Mouse (Mus musculus): ENCODE results near the gene Gm20388.

Gm20388 gene

DNA sequence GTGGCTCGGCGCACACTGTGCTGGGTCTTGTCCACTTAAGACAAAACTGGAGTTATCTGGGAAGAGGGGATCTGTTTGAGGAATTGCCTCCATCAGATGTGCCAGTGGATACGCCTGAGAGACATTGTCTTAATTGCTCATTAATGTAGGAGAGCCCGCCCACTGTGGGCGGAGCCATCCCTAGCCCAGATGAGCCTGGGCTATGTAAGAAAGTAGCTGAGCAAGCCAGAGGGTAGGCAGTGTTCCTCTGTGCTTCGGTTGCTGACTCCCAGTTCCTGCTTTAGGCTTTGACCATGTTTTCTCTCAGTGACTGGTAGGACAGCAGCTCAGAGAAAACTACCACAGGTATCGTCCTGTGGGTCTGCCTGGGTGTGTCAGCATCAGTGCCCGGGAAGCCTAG, 2923.8 kb downstream of the Gm20388 start:
- no peak for DNase-seq

DNA sequence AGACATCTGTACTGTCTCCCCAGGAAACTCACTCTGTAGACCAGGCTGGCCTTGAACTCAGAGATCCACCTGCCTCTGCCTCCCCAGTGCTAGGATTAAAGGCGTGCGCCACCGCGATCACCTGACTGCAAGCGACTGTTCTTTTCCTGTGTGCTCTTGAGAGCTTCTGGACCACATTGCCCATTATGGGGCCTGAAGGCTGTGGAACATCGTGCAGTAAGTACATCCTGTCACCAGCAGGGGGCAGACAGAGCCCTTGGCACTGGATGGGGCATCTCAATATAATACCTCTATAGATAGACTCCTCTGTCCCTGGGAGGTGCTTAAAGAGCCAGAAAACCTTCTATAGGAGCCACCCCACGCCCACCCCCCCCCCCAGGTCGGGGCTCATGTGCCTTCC, 2924.3 kb downstream of the Gm20388 start:
- peak; percentile 80 for DNase-seq

DNA sequence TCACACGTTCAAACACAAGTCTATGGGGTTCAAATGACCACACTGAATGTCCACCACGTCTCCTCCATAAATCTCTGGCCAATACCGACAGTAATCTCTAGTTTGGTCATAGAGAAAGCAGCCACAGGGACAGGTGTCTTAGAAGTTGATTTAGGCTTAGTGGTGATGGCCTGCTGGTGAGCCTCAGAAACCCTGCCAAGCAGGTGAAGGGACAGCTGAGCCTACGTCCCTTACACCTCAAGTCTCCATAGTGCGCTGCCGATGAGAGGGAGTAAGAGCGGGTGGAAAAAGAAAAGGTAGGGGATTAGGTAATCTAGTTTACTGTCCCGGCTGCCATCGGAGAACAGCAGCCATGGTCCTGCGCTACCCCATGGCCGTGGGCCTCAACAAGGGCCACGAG, 2925.6 kb downstream of the Gm20388 start:
- no peak for DNase-seq

DNA sequence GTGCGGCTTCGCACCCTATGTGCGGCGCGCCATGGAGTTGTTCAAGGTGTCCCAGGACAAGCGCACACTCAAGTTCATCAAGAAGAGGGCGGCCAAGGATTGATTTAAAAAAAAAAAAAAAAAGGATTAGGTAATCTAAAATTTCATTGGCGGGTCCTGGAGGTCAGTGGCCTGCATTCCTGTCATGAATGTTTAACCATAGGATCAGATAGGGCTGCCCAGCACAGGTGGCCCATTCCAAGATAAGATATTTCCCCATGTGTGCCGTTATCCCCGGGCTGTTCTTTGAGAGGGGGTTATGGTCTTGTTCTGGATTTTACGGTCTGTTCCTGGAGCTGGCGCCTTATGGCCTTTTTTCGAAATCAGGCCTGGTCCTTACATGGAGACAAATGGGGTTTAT, 2926.1 kb downstream of the Gm20388 start:
- no peak for DNase-seq

DNA sequence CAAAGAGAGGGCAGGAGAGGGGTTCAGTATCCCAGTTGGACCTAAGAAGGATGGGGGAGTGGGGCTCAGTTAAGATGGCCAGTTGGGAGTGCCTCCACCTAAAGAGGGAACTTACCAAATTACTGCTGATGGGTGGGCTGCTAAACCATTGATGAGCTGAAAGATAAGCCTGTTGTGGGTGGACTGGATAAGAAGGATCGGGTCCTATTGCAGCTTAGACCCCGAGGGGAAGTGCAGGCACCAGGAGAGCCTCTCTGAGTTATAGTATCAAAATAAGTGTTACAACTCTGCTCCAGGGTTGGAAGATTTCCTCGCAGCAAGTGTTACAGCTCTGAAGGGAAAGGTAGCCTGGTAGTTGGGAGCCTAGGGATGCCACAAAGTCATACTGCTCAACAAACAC, 2933.5 kb downstream of the Gm20388 start:
- DNase-seq: no peak

DNA sequence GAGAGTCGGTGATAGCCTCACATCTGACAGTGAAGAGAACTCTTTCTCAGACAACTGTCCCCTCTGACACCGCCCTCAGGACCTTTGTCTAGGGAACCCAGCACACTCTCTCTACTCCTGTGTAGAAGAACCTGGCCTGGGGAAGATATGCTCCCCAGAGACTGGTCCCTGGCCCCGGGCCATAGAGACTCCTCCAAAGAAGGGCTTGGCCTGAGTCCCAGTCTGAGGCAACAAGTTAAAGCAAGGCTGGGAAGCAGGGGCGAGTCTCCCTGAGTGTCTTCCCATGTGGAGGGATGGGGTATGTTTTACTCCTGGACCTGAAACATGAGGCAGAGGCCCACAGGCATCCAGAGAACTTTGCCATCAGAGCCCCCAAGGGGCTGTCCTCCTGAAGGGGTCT, 2935.0 kb downstream of the Gm20388 start:
- DNase-seq: peak; percentile 15

DNA sequence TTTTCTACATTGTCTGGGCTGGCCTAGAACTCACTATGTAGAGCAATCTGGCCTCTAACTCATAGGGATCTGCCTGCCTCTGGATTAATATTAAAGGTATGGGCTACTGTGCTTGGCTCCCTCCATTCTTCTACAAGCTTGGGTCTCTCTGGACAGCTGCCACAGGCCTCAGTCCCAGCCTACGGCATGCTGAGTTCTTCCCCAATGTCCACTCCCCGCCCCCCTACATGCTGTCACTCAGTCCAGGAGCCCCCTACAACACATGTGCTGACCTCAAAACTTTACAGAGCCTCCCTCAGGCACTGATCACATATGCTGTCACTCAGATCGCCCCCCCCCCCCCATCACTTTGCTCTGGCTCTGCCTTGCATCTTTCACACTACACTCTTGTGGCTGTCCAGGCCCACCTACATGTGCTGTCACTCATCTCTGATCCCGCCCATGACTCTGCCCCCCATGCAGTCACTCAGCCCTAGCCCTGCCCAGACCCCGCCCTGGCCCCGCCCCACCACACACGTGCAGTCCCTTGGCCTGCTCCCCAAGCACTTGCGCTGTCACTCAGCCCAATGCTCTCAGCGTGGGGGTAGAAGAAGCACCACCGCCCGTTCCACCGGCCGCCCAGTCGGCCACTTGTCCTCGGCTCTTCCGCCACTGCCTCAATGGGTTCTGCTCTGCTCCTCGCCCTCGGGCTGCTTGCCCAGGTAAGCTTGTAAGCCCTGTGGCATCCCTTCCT, 2937.4 kb downstream of the Gm20388 start, which contains the start of gene Cdh15:
Cdh15 (plus strand) TSS at position 138 of the 733 bp plus-strand sequence.
- peak; percentile 46 for DNase-seq

DNA sequence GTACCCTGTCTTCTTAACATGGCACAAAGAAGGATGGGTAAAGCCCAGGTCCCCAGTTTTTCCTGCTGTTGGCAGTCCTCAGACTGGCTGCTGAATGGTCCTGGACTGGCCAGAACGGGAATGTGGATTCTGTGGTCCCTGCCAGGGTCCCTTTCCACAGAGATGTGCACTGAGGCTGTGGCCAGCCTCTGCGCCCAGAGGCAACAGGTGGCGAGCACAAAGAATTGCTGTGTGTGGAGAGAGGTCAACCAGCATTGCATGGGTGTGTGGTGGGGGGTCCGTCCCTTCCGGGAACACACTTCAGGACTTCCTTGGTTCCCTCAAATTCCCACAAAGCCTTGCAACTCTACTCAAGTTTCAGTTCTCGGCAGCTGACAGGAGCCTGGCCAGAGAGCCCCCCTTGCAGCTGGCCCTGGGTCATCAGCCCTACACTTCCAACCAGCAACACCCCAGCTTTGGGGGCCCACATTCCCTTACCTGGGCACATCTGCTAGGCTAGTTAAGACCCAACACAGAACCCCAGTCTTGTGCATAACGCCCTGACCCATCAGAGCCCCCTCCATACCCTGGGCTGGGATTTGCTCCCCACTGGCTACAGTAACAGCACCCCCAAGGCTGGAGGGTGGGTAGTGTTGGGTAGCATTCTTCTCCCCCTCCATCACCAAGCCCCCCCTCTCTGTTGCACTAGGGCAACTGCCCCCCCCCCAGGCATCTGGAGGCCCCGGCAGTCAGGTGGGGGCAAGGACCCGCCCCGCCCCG, 2938.7 kb downstream of the Gm20388 start:
- DNase-seq: no peak

DNA sequence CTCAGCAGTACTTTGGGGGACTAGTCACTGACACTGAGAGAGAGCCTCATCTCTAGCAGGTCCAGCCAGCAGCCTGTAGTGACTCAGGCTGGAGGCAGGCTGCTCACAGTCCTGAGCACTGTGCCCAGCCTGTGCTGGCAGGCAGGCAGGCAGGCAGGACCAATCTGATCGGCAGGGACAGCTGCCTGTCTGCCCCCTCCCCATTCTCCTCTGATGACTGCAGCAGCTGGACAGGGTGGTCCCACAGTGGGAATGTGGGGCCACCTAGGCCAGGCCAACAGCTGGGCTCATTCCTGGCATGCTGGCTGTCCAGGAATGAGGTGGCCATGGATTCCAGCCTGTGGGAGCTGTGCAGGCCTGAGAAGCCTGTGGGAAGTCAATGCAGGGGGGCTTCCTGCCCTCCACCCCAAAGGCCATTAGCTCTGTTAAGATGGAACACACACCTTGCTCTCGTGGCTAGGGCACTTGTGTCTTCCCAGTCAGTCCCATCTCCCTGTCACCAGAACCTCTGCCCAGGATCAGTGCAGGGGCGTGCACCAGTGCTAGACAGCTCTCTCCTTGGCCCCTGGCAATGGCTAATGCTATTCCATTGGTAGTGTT, 2940.1 kb downstream of the Gm20388 start:
- no peak for DNase-seq

DNA sequence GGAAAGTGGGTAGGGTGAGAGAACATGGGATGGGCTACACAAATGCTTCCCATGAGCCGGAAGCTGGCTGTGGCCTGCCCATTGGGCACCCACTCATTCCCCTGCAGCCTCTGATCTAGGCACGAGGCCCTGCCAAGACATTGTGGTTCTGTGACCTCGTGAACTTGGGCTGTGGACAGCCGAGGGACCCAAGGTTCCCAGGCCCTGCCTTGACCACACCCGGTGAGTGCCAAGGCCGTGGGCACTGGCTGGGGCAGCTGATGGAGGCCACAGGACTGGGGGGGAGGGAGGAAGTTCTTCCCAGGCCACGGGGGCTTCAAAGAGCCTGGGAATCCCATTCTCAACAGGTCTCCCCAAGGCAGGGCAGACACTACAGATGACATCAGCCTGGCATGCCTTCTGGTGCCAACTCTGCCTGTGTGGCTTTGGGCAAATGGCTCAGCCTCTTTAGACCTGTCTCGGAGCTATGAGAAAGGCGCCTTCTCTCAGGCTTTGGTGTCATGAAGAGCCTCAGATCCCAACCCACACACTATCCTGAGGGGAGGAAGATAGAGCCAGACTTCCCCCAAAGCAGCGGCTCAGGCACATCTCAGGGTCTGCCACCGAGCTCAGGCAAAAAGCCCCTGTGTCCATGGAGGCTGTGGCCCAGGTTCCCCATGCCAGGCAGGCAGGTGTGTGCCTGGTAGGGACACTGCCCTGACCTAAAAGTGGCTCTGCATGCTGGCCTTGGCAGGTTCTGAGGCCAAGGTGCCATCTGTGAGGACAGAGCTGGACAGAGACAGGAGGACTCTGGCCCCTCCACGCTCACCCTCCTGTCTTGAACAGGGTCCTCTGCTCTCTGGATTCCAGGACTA, 2941.3 kb downstream of the Gm20388 start:
- no peak for DNase-seq

DNA sequence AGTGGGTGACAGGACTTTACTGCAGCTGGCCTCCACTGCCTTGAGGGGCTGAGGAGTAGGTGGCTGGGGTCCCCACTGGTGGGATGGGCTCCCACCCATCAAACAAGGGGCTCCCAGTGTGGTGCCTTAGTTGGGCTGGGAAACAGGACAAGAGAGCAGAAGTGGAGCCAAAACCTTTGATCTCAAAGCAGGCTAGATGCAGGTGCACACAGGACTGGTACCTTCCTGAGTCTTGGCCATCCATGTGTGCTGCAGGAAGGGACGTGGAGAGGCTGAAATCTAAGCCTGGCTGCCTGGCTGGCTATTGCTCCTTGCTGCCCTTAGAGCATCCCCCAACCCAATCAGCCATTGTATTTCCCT, 2941.9 kb downstream of the Gm20388 start:
- no peak for DNase-seq

DNA sequence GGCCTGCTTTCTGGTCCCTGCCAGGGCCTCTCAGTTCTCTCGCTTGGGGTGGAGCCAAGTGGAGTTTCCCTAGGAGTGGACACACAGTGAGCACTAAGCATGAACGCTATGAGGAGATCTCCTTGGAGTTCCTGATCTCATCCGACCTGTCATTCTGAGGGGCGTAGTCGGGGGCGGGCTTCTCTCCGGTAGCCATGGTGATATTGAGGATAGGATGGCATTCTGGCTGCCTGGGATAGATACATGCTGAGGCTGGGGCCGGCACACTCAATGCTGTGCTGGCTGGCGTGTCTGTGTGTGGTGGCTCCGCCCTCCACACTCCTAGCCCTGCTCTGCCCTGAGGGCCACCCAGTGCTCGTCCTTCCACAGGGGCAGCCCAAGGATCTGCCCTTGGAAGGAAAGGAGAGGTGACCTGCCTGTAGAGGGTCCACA, 2942.7 kb downstream of the Gm20388 start:
- DNase-seq: no peak

DNA sequence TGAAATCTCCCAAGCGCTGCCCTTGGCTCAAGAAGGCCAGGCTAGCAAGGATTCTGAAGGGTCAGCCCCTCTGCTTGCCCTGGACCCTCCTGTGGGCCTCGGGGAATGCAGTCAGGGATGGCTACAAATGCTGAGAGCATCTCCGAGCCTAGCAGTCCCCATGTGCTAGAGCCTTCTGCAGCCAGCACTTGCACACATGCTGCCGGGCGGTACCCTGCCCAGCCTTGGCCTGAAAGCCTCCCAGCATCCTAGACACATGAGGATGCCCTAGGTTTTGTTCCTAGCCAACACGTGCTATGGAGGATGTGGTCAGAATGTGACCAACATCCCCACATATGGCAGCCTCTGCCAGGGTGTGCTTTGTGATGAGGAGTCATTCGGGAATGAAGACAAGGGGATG, 2943.7 kb downstream of the Gm20388 start:
- no peak for DNase-seq

DNA sequence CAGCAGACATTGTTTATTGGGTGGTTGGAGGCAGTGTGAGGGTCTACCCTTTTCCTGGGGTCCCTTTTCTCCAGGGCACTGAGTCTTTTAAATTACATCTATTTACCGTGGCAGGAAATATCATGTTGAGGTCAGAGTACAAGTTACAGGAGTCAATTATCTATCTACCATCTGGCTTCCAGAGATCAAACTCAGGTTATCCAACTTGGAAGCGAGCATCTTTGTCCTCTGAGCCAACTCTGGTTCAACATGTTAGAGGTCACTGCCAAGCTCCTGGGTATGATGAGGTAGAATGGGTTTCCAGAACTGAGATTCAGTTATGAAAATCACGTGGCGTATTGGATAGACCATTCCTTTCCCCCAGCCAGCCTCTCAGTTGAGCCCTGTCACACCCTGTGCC, 2944.5 kb downstream of the Gm20388 start:
- no peak for DNase-seq

DNA sequence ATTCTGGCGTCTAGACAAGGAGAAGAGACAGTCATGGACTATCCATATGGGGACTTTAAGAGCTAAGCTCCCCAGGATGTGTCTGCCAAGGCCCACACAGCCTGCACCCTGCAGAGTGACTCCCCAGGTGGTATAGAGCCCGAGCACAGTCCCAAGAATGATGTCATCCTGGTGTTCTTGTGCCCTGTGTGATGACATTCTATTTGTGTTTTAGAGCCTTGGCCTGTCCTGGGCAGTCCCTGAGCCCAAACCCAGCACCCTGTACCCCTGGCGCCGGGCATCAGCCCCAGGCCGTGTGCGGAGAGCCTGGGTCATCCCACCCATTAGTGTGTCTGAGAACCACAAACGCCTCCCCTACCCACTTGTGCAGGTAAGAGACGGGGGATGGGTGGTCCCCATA, 2945.6 kb downstream of the Gm20388 start:
- no peak for DNase-seq

DNA sequence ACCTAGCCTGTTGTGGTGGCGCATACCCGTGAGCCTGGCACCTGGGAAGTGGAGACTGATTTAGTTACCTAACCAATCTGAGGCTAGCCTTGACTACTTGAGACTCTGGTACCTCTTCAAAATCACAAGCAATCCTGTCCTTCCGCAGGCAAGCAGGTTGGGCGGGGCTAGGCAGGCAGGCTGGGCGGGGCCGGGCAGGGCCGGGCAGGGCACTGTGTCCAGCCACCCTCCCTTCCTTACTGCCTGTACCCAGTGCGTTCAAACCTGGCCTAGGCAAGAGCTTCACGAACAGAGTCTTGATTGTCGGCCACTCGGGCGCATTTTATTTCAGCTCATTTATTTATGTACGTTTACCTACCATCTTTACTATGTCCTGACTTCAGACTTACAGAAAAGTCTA, 2949.2 kb downstream of the Gm20388 start:
- no peak for DNase-seq

DNA sequence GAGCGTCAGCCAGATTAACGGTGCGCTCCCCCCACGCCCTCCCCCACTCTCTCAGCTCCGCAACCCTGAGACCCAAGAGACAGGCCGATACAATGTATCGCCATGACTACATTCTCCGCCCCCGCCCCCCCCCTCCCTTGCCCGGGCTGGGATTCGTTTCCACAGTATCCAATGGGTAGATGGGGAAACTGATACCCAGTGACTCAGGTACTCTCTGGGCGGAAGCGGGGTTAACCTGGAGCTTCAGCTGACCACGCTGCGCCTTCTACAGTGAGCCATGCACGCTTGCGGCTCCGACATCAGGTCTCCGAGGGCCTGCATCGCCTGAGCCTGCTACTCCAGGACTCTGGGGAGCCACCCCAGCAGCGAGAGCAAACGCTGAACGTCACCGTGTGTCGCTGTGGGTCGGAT, 2954.1 kb downstream of the Gm20388 start:
- no peak for DNase-seq

DNA sequence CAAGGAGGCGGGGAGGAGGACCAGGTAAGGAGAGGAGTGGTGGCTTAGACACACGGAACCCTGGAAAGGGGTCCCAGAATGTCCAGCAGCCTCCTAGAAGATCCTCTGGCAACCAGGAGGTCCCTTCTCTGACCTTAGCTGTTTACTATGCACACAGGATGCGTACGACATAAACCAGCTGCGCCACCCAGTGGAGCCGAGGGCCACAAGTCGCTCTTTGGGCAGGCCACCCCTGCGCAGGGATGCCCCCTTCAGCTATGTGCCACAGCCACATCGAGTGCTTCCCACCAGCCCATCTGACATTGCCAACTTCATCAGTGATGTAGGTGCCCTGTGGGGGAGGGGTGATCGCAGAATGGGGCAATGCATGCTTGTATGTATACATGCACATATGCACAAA, 2954.8 kb downstream of the Gm20388 start:
- DNase-seq: no peak

DNA sequence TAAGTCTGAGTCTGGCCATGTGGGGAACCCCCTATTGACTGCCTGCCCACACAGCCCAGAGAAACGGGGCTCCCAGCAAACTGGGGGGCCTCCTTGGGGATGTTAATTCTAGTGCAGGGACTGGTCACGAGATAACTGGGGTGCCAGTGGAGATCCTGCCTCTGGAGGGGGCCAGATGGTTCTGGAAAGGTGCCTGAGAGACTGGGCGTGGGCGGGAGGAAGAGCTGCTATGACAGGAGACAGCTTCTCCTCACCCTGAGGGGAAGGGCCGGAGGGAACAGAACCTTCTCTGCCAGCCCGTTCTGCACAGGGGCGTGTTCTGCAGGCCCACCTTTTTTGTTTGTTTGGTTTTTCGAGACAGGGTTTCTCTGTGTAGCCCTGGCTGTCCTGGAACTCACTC, 2955.6 kb downstream of the Gm20388 start:
- DNase-seq: no peak

DNA sequence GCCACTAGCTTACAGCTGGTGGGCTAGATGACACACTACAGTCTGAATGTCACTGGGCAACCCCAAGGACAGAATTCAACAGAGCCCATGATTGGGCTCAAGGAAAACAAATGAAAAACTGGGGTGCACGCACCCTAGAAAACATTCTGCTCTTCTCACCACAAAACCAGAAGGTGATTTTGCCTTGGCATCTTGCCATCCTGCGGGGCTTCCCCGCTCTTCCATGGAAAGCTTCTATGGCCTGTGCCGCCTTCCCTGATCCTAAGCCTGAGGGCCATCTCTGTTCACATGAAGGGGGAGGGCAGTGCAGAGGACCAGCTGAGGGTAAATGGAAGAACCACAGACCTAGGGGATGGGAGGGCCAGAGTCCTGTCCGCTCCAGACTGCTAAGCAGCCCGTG, 2957.3 kb downstream of the Gm20388 start:
- no peak for DNase-seq

DNA sequence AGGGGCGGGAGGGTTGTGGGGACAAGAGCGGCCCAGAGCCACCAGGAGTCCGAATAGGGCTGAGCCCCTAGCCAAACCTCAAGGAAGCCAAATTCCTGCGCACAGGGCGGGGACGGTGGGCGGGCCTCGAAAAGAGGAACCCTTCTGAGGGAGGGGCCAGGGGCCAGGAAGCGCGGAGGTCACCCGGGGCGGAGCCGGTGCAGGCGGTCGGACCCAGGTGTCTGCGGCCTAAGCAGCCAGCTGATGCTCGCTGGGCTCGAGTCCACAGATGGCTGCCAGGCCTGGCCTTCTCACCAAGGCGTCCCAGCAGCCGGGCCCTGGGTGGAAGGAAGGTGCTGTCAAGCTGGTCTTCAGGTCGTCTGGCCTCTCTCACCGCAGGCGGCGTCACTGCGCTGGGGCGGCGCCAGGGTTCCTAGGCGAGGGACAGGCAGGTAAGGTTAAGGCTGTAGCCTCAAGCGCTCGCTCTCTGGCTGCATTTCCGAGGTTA, 2959.8 kb downstream of the Gm20388 start:
- peak; percentile 71 for DNase-seq

DNA sequence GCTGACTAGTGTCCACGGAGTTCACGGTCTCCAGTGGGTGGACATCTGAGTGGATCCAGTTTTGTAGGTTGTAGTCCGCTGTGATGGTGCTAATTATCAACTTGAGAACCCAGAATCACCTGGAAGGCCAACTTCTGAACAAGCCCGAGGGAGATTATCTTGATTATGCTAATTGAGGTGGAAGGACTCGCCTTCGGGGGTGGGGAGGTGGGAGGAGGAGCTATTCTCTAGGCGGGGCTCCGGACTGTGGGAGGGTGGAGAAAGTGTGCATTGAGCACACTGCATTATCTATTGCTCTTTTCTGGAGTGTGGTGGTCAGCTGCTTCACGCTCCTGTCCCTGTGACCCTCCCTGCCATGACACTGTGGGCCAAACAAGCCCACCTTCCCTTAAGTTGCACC, 2961.0 kb downstream of the Gm20388 start:
- DNase-seq: no peak

DNA sequence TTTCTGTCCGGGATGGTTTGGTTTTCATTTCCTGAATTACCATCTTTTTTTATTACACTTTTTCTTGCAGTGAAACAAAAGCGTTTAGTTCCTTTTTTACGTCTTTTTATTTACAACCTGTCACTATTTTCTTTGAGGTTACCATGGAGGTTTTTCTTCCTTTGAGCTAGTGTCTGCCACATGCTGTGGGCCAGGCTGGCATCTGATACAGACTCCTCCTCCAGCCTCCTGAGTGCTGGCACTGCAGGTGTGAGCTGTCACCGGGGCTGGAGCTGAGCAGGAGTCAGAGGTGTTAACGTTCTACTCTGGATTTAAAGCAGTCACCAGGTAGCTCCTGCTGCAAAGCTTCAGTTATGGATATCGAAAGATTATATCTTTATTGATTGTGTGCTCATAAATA, 2962.5 kb downstream of the Gm20388 start:
- no peak for DNase-seq
